Mouse (Mus musculus) layer of hippocampus, adult 8-10 months (tissue): ENCODE data around the gene Cenpf. TPM values are rescaled to one million over a fixed set of nuclear protein-coding genes. Genes with fewer than 3 reads are reported as not detected.
A peak's percentile ranks its signal among the peaks of the same experiment; 100 is the strongest.
"Not testable (repeated sequence)": the region's sequence is repeated elsewhere in the genome, so short reads cannot be mapped to it uniquely, and the experiment has no call there.

Source experiments
- DNase-seq, 2 experiments: peaks; one replicate each; pipeline ENCODE4 v3.0.0; 2022; ENCODE audit warnings: low spot score in 2 of 2
- total RNA-seq, 4 experiments: library from RNA; stranded (reverse); gene quantifications; 2 replicates each; pipeline ENCODE4 v1.2.4; 2022

Cenpf gene
- total RNA-seq, 4 experiments from 2014 or later, result 0.33 to 1.5 (median 0.54) TPM

DNA sequence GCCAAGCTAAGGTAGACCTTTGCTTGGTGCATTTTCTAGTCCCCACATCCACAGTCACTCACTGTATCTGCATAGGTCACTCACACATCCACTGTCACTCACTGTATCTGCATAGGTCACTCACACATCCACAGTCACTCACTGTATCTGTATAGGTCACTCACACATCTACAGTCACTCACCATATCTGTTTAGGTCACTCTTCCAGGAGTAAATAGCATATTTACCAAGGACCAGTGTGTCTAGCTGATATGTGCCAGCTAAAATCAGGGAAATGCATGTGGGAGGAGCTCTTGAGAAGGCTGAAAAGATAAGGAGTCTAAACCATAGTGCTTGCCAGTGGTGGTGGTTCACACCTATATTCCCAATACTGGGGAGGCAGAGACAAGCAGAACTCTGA lies 7.4 kb upstream of the Cenpf start:
- no peak for DNase-seq

DNA sequence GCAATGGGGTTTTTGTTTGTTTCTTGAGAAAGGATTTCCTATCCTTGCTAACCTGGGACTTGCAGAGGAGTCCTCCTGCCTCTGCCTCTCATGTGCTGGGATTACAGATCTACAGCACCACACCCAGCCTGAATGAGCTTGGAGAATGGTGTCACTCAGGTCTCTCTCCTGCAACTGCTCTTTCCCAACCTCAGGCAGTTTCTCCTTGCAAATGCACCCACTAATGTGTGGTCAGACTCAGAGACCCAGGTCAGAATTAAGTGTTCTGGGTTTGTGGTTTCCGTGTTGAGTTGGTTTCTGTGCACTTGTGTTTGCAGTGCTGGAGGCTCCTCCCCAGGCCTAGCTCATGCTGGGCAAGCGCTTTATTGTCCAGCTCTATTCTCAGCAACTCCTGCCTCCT lies 6.5 kb upstream of the Cenpf start:
- DNase-seq, result no peak

DNA sequence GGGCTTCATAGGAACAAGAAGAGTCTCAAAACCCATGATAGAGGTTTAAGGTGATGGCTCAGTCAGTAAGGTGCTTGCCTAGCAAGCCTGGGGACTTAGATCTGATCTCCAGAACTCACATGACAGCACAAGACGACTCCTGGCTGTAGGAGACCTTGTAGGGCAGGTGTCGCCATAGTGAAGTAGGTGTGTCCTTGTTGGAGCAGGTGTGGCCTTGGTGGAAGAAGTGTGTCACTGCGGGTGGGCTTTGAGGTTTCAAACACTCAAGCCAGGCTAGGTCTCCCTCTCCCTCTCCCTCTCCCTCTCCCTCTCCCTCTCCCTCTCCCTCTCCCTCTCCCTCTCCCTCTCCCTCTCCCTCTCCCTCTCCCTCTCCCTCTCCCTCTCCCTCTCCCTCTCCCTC lies 4.6 kb upstream of the Cenpf start:
- not testable (repeated sequence) for DNase-seq

DNA sequence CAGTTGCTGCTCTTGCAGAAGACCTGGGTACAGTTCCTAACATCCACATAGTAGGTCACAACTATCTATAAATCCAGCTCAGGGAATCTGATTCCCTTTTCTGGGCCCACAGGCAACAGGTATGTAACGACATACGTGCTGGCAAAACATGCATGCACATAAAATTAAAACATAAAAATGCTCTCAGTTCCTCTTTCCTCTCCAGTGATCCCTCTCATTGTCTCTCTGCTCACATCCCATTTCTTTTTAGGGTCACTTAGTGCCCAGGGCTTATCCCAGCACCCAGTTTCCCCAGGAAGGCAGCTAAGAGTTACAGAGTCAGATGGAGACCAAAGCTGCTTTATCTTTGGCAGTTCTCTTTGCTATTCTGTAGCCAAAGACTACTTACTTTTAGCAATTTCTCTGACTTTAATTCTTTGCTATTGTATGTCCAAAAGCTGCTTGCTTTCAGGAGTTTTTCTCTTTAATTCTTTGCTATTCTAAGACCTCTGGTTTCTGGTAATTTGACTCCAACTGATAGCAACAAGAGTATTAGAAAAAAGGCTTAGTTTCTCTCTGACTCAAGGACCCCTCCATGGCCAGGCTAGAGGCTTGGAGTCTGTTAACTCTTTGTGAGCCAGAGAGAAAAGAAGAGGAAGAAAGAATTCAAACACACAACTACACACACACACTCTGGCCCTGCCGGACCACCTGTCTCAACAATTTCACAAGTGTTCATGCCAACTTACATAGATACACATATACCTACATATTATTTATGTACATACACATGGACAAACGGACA lies 1.4 kb upstream of the Cenpf start:
- DNase-seq, result no peak

DNA sequence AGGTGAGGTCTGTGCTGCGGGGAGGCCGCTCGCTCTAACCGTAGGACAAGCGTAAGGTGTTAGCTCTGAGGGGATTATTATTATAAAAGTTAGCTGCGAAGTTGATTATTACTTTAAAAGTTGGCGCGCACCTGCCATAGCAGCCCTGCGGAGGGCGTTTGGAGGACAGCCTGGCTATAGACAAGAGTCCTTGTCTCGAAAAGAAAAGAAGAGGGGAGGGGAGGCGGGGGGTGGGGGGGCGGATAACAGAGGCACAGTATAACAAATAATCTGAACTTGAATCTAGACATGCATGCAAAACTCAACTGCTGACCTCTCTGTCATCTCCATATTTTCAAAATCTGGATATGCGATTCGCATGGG lies 483 bp upstream of the Cenpf start:
- DNase-seq, result no peak

DNA sequence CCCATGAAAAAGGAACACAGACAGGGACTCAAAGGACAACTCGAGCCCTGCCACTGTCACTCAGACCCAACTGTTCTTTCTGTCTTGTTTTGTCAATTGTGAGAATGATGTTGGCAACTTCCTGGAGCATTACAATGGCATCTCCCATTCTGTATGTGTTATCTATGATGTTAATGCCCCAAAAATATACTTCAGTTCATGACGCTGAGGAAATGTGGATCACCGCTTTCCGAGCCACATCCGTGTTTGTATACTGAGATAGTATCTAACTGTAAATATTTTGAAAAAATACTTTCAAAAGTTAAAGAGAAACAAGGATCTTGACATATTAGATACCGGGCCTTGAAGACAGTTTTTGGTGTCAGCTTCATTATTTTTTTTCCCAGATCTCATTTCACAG lies 1.9 kb downstream of the Cenpf start:
- DNase-seq, result no peak

DNA sequence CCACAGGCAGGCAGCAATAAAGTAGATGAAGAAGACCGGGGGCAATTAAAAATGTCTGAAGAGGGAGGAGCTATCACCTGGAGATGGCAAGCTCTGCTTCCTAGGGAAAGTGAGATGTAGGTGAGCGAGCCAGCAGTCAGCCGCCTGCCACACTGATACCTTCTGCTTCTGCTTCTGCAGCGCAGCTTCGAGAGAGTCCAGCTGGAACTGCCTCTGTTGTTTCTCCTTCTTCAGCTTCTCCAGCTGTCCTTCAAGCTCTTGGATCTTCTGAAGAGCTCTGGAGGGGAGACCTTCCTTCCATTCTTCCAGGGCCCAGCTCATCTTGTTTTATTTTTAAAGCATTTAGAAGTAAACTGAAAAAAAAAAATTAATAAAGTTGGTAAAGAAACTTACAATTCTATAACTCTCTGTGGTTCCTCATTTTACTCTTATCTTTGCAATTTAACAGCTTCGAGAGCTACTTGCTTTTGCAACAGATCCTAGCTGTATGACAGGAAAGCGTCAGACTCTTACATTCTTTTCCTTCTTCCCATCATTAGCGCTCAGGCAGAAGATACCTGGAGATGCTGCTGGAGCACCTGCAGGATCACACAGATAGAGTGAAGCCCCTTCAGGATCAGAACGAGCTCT lies 3.0 kb downstream of the Cenpf start:
- no peak for DNase-seq

DNA sequence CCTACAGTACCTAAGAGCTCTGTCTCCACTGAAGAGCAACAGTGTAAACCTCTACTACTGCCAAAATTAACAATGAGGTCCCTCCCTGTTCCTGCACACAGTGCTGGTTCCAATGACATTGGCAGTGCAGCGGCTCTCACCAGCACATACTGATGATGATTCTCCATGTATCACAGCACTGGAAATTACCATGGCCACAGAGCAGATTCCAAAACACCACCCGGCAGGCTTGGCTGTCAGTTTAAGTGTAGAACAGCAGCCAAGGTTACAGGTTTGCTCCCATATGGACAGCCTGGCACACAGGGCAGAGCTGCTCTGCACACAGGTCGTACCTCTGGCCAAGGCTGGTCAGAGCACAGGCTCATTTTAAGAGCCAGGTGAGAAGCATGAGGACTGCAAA lies 8.3 kb downstream of the Cenpf start:
- no peak for DNase-seq

DNA sequence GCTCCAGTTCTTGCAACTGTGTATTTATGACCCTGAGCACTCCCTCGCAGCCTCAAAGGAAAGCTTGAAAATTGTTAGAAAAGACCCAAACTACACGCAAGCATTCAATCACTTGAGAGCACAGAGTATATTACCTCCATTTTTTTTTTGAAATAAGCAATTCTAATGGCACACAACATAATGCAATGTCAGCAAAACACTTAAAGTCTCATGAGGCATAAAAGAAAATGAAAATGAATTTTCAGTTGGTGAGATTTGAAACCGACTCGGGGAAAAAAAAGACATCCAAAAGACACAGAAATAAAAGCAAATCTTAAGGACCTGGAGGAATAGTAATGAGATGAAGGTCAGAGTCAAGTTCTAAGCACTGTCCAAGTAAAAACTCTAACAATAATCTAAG lies 11.9 kb downstream of the Cenpf start:
- no peak for DNase-seq

DNA sequence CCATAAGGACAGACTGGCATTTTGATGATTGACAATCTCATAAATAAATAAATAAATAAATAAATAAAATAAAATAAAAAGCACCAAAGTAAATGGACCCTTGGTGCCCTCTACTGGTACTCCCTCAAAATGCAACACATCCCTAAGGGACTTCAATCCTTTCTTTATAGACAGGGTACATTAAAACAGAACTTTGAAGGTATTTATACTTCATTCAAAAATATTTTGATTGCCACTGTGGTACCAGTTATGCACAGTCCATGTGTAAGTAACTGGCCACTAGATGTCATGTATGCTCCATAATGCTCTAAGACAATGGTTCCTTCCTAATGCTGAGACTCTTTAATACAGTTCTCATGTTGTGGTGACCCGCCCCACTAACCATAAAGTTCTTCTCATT lies 12.5 kb downstream of the Cenpf start:
- peak in 1 of 2 experiments; percentile 42 for DNase-seq

DNA sequence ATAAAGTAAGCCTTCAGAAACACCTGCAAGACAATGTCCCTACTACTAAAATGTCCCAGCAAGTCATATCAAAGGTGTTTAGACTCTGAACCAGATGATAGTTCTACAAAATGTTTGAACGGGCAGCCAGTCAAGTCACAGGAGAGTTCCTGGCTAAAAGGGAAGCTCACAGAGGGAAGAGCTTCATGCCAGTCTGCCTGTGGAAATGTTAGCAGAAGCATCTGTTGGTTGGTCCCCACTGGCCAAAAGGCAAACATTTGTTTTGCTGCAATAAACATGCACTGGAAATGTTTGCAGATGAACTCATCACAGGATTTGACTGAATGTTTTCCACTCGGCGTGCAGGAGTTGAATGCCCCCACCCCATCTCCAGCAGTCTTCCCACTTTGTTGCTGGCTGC lies 21.9 kb downstream of the Cenpf start:
- no peak for DNase-seq

DNA sequence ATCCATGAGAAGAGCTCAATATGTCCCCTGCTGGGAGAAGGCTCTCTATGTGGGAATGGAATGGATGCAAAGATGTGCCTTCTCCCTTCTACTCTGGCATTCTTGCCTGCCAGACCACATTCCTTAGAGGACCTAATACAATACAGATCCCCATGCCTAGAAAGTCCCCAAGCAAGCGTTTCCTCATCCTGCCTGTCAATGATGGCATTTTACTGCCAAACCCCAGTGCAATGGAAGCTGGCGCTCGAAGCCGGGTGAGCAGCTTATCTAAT lies 23.1 kb downstream of the Cenpf start:
- DNase-seq, result no peak

DNA sequence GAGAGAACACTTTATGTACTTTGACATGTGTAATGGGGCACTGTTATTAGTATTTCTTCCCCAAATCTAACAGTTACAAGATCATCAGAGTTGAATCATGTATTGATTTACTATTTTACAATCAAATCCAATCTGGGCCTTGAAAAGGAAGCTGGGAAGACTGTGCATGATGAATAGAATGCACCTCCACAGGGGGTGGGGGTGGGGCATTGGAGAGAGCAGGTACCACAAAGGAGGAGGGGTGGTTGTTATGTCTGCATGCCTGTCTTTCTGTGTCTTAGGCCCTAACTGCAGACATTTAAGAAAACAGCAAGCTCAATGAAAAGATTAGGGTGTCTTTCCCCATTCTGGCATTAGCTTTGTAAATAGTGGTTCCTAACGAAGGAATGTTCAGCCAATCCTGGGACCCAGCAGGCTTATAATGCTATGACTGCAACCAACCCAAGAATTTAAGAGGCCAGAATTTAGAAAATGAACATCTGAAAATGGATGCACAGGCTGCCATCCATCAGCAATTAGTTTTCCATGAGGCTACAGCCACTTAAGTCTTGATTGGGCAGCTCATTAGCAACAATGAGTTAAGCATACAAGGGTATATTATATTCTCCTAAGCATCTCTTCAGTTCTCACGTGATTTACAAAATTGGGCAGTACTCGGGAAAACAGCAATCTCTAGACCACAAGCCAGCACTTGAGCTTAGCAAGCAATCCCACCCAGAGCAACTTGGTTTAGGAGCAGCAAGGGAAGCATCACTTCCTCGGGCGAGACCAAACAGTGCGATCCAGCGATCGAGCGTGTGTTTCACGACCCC lies 23.6 kb downstream of the Cenpf start:
- DNase-seq, result no peak

DNA sequence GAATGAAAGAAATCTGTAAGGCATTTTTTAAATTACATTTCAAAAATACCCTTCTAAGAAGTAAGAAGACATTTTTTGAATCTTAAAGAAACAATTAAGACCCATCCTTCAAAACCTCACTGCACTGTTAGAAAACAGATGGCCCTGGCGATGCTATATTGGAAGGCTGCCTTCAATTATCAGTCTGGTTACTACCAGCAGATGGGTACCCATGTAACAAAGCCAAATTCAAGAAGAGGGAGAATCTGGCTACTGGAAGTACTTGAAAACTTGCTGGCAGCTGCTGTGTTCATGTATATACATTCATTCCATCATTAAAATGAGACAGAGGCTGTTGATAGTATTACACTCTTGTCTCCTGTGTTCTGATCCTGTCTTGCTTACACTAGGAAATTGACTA lies 24.4 kb downstream of the Cenpf start:
- peak; percentile 65 to 68 for DNase-seq

DNA sequence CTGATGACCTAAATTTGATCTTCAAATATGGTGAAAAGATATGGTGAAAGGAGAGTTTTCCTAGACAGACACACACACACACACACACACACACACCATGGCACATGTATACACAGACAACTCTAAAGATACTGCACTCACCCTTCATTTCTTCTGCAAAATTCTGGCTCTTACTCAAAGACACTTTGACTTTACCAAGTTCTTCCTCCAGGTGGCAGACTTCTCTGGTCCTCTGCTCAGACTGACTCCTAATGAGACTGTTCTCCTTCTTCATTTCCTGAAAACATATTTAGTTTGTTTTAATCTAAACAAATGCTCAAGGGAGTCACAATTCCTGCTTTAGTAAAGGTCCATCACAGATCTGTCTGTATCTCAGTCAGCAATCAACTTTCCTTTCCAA lies 26.0 kb downstream of the Cenpf start:
- no peak for DNase-seq

DNA sequence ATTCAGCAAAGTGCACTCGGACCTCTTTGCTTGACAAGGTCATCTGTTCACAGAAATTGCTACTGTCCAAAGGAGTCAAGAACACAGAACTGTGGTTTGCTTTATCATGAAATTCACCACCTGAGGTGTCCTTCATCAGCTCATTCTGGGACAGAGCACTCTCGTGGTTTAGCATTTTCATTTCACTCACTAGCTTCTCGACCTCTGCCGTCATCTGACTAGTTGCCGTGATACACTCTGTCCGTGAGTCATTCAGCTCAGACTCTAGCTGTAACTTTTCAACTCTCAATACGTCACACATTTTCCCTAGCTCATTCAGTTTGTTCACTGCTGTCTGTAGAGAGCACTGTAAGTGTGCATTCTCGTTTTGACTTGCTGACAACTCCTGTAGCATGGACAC lies 30.5 kb downstream of the Cenpf start:
- DNase-seq, result no peak

DNA sequence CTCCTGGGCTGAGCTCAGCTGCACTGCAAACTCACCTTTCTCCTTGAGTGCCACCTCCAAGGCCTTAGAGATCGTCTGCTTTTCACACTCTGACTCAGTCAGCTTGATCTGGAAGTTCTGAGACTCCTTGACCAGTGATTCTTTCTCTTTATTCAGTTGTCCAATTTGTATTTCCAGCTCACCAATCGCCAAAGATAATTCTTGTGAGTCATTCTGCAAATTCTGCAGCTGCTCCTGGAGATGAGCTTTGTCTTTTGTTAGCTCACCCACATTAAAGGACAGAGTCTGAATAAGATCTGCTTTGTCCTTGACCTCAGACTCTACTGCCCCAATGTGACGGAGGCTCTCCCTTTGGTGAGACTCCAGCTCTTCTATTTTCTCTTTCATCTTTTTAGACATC lies 34.1 kb downstream of the Cenpf start:
- DNase-seq, result no peak

DNA sequence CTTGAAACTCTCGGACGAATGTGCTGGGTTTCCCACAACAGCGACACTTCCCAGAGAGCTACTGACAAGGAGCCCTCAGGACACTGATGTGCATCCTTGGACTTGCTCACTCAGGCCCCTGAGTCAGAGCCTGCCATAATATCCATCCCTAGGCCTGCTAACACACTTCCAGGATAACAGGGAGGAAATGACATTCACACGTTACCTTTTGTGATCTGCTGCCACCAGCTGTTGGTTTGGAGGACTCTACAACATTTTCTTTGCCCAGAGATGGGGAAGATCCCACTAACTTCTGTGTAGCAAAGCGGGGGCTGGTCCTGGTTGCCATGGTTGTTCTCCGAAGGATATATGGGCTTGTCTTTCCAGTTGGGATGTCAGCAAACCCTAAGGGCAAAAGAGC lies 41.3 kb downstream of the Cenpf start:
- no peak for DNase-seq

DNA sequence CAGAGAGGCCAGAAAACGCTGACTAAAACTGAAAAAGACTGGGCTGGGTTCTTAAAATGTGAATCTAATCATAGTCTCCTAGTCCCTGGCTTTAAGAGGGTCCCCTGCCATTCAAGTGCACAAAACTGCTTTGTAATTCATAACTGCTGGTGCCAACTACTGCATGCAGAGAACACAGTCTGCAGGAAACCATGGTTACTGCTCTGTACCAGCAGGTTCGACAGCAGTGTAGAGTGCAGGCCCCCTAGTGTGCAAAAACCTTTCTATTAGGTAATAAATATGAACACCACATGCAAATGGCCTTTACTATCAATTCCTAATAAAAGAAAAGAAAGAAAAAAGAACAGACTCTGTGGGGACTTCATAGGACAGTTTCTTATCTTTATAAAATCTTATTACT lies 42.5 kb downstream of the Cenpf start:
- peak; percentile 34 to 43 for DNase-seq

DNA sequence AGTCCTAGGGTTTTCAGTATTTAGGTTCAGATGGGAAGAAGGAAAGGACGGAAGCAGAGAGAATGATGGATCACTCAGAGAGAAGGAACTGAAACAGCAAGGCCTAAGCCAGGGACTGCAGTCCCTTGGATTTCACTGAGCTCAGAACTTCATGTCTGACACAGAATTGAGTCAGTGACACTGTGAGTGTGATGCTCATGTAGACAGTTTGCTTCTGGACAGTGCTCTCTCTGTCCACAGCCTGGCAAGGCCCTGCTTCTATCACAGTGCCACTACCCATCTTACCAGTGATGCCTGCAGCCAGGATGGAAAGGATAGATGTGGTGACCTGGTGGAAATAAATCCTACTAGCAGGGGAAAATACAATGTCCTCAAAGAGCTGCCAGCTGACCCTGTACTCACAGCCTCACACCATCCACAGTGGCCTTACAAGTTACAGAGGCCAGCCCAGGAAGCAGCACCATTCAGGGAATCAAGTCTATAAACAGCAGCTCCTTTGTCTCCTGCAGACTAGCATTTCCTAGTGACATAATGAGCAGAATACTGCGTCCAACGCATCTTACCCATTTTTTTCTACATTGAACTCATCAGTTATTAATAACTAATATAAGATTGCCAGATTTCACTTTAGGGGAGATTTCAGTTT lies 43.1 kb downstream of the Cenpf start:
- peak in 1 of 2 experiments; percentile 20 for DNase-seq

DNA sequence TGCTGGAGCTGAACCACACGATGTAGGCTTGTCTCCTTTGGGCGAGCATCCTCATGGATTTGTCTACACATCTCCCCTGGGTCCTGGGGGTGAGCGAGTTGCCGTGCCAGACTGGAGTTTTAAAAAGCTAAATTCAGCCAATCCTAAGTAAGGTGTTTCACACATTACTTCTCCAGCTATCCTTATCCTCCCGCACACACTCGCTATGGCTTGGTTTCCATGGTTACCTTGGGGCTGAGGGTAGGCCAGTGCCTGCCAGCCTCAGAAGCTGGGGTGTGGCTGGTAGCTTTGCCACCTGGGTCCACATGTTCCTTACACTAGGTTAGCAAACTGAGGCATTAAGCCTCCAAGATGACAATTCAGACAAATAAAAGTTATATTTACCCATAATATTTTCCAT lies 48.3 kb downstream of the Cenpf start:
- DNase-seq, result no peak

DNA sequence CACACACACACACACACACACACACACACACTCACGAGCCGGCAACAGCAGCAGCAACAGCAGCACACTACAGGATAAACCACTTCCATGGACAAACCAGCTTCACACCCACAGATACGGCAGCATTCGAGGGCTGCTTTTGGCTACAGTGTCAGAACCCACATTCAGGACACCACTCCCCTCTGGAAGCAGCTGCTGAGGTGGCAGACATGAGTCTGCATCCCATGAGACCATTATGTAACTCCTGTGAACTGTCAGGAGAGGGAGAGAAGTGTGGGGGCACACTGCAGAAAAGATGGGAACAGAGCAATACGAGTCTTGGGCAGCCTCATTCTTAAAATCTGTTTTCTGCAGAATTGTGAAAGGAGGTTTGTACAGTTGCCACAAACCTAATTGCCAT lies 54.1 kb downstream of the Cenpf start:
- DNase-seq, result no peak
